Mouse (Mus musculus) liver, embryonic 14 days (tissue): ENCODE data around the gene Emc7. TPM values are rescaled to one million over a fixed set of nuclear protein-coding genes. Genes with fewer than 3 reads are reported as not detected.

Source experiments
- polyA plus RNA-seq: library from polyadenylated mRNA; depleted of rRNA; stranded (reverse); fragments of >200 nt; gene quantifications from 2 replicates; pipeline ENCODE4 v1.2.3, GENCODE M21; 2012; rRNA removed

Emc7 gene
- polyA plus RNA-seq = 5.9 and 6.6 TPM in 2 replicates

GRCm38 (mm10) chr2:112454862-112455564, at the start of gene Emc7:
Emc7 (plus strand) TSS chr2:112454997.

GRCm38 (mm10) chr2:112480669-112481068, 25.9 kb downstream of the Emc7 start, which contains the start of gene Chrm5:
Chrm5 (minus strand) TSS chr2:112480769.

GRCm38 (mm10) chr2:112492856-112493538, 38.2 kb downstream of the Emc7 start, which contains the start of gene Aven:
Aven (plus strand) TSS chr2:112492964.

Other genes starting within 250 kb of the Emc7 start
- gene Lpcat4, start 215.5 kb upstream of the Emc7 start, polyA plus RNA-seq = 2.4 and 3.2 TPM in 2 replicates
- not detected in 2 replicates for gene Nutm1, start 195.7 kb upstream of the Emc7 start, polyA plus RNA-seq
- 80.4 and 90.1 TPM in 2 replicates for gene Nop10, start 193.1 kb upstream of the Emc7 start, polyA plus RNA-seq
- 9.9 and 10.4 TPM in 2 replicates for gene Slc12a6, start 189.2 kb upstream of the Emc7 start, polyA plus RNA-seq
- 0.01 TPM in 1 of 2 replicates, not detected in the other for gene Gm21985, start 188.7 kb upstream of the Emc7 start, polyA plus RNA-seq
- gene Emc4, start 87.0 kb upstream of the Emc7 start, polyA plus RNA-seq = 25.5 and 28.4 TPM in 2 replicates
- 7.2 and 8.5 TPM in 2 replicates for gene Katnbl1, start 75.8 kb upstream of the Emc7 start, polyA plus RNA-seq
- not detected in 2 replicates for gene Chrm5, start 25.8 kb downstream of the Emc7 start, polyA plus RNA-seq
- gene Aven, start 38.0 kb downstream of the Emc7 start, polyA plus RNA-seq = 8.8 and 9.6 TPM in 2 replicates